Mouse (Mus musculus) cerebellum, adult 2 months (tissue): ENCODE measurements around the gene F2r.

Experiments used
- CTCF ChIP-seq: fragments of 200-500 bp; IDR thresholded peaks from 2 replicates; pipeline ENCODE4 v1.5.1; 2011; ENCODE audit warnings: low read depth, mild to moderate bottlenecking, control low read depth, low read length, moderate library complexity, borderline replicate concordance; ENCODE audit not compliant: insufficient read depth
- POLR2A ChIP-seq: fragments of 200-500 bp; IDR thresholded peaks from 2 replicates; pipeline ENCODE4 v1.6.1; 2011; ENCODE audit warnings: low read length, control low read depth, borderline replicate concordance; ENCODE audit not compliant: insufficient read depth

- no peak for TF ChIP-seq CTCF
- TF ChIP-seq POLR2A: no peak
These were observed 15.1 kb upstream of the F2r start for GRCm38 (mm10) chr13:95633384-95633783.
